Mouse (Mus musculus) neural tube, embryonic 10.5 days (tissue): ENCODE results near the gene Ajuba.
A peak's percentile ranks its signal among the peaks of the same experiment; 100 is the strongest.

Experiments
- DNase-seq: peaks from one replicate; pipeline ENCODE4 v3.0.0-alpha.2; 2017; ENCODE audit warnings: low spot score; ENCODE audit errors: extremely low spot score

Ajuba gene

GRCm38 (mm10) chr14:54544703-54545102 lies 32.7 kb downstream of the Ajuba start:
- DNase-seq = no peak

- no peak for DNase-seq
These were observed 36.6 kb downstream of the Ajuba start for GRCm38 (mm10) chr14:54540771-54541170.

GRCm38 (mm10) chr14:54538580-54538979 lies 38.8 kb downstream of the Ajuba start:
- no peak for DNase-seq

- DNase-seq = peak; percentile 95
These were observed 48.8 kb downstream of the Ajuba start for GRCm38 (mm10) chr14:54528446-54529111.

- peak; percentile 29 for DNase-seq
These were observed 49.4 kb downstream of the Ajuba start for GRCm38 (mm10) chr14:54528007-54528393.

GRCm38 (mm10) chr14:54527227-54528006 lies 49.9 kb downstream of the Ajuba start:
- DNase-seq = peak; percentile 66

- no peak for DNase-seq
These were observed 53.8 kb downstream of the Ajuba start for GRCm38 (mm10) chr14:54523600-54523999.
